Mouse (Mus musculus) ES-CJ7 (cell line): ENCODE measurements around the gene Elavl4.

Experiments
- DNase-seq: peaks from one replicate; pipeline ENCODE4 v3.0.0; 2011; ENCODE audit warnings: low read depth, low spot score

The Elavl4 gene

GRCm38 (mm10) chr4:110172028-110172427 is 179.7 kb downstream of the Elavl4 start:
- DNase-seq = no peak

DNA sequence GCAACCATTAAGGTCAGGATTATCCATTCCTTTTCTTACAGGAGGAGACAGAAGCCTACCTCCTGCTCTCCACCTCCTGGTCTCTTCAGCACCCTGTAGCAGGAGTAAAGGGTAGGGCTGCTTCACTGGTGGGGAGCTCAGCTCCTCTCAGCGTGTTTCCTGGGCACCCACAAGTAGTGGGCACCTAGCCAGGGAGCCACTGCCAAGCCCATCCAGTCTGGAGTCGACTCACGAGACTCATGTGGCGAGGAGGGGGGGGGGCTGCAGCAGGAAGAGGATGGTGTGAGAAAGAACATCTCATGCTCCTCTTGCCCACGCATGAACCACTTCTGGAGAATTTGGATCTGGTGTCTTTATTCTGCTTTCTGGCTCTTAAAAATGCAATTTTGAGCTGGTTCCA is 186.5 kb downstream of the Elavl4 start:
- no peak for DNase-seq

- DNase-seq = no peak
Measured at GRCm38 (mm10) chr4:110161600-110161999, 190.1 kb downstream of the Elavl4 start.

- DNase-seq = no peak
Measured at GRCm38 (mm10) chr4:110157515-110158159, 194.1 kb downstream of the Elavl4 start.

DNA sequence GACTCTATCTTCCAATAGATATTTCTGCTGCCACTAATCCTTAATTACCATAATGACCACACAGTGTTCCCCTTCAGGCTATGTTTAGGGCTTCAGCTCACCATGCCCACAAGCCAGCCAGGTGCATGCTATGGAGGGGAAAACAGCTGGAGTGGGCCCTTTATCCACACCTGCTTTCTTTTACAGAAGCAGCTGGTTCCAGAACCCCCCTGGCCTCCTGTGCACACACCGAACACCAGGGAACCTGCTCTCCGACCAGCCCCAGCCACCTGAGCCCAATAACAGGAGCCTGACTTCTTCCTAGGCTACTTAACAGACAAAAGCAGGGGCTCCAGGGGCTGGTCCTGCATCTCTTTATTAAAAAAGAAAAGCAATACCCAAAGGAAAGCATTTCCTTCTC is 195.8 kb downstream of the Elavl4 start:
- DNase-seq = no peak
